Mouse (Mus musculus) forebrain, embryonic 14.5 days (tissue): ENCODE data around the gene Mid1. TPM values are rescaled to one million over a fixed set of nuclear protein-coding genes. Genes with fewer than 3 reads are reported as not detected.

Experiments used
- ATAC-seq: fragments of 200-750 bp; cut with Nextera tagmentation; 2 replicates; pipeline ENCODE4 v1.8.0; 2017; ENCODE audit warnings: mild to moderate bottlenecking, moderate library complexity
- DNase-seq: peaks from one replicate; pipeline ENCODE4 v3.0.0-alpha.2; 2015; ENCODE audit warnings: low spot score
- H3K27ac ChIP-seq: fragments of 300-500 bp; sonication (generic); 2 replicates; pipeline ENCODE4 v1.5.1; 2014; ENCODE audit warnings: low read depth, mild to moderate bottlenecking, control low read depth, low read length, moderate library complexity
- H3K27me3 ChIP-seq: fragments of 300-500 bp; sonication (generic); replicated peaks from 2 replicates; pipeline ENCODE4 v1.6.1; 2014; ENCODE audit warnings: low read length, control low read depth, mixed read lengths; ENCODE audit not compliant: control insufficient read depth, insufficient read depth
- H3K36me3 ChIP-seq: fragments of 300-500 bp; sonication (generic); 2 replicates; pipeline ENCODE4 v1.6.1; 2014; ENCODE audit warnings: low read length, control low read depth; ENCODE audit not compliant: control insufficient read depth, insufficient read depth
- H3K4me1 ChIP-seq: fragments of 300-500 bp; sonication (generic); 2 replicates; pipeline ENCODE4 v1.6.1; 2014; ENCODE audit warnings: antibody characterized with exemption, low read length, control low read depth; ENCODE audit not compliant: control insufficient read depth, insufficient read depth
- H3K4me2 ChIP-seq: fragments of 300-500 bp; sonication (generic); 2 replicates; pipeline ENCODE4 v1.6.1; 2014; ENCODE audit warnings: mild to moderate bottlenecking, control low read depth, low read length
- H3K4me3 ChIP-seq: fragments of 300-500 bp; sonication (generic); 2 replicates; pipeline ENCODE4 v1.5.1; 2014; ENCODE audit warnings: low read depth, low read length, control low read depth
- H3K9ac ChIP-seq: fragments of 300-500 bp; sonication (generic); 2 replicates; pipeline ENCODE4 v1.6.1; 2014; ENCODE audit warnings: mild to moderate bottlenecking, low read length, control low read depth, moderate library complexity
- H3K9me3 ChIP-seq: fragments of 300-500 bp; sonication (generic); replicated peaks from 2 replicates; pipeline ENCODE4 v1.6.1; 2016; ENCODE audit warnings: low read length, control low read depth, mixed read lengths; ENCODE audit not compliant: control insufficient read depth
- WGBS: fragments of 180-500 bp; shearing (Covaris S2); extraction: QIAGEN DNeasy Blood & Tissue Kit; methylation state at CpG from one replicate; pipeline ENCODE4 v1.1.7; 2014; 5-methylcytosine and 5-hydroxymethylcytosine counted together
- polyA plus RNA-seq: library from polyadenylated mRNA; unstranded; fragments of >200 nt; fragmentation: Nextera tagmentation; extraction: Ambion mirVana; gene quantifications from 2 replicates; pipeline ENCODE4 v1.2.1, GENCODE M21; 2014

The Mid1 gene
- polyA plus RNA-seq, 1 experiment from 2014 or later: 8.6 TPM

DNA sequence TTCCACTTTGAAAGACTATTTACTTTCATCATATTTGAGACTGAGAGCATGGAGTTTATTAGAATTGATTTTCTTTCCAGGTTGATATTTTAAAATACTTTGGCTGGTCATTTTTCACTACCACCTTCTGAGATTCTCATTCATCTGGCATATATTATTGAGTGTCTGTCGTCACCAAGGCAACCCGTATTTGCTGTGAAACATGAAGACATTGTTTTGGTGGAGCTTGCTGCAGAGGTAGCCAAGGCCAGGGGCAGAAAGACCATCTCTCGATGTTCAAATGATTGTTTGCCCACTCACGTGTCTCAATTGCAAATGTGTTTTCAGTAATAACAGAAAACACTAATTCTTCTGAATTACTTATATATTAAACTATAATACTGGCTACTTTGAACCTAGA lies 145.1 kb downstream of the Mid1 start:
- Histone ChIP-seq H3K4me1 (0 out of 2 replicates have a peak, but pooled peaks cover 3% of the 10 kb centered on the region), H3K4me2 (peak overlapping the region; percentile 19; the same call in 1 of the 2 replicates), H3K4me3 (no peak overlapping the region), H3K27me3 (no peaks in the 10 kb centered on the region), H3K36me3 (no peaks in the 10 kb centered on the region), H3K27ac (no peak overlapping the region), H3K9me3 (no peaks in the 10 kb centered on the region), H3K9ac (no peak overlapping the region)
- ATAC-seq: no peak
- DNase-seq: peak; percentile 20
- 33% methylated on average over 4 of the region's 4 CpGs for WGBS

DNA sequence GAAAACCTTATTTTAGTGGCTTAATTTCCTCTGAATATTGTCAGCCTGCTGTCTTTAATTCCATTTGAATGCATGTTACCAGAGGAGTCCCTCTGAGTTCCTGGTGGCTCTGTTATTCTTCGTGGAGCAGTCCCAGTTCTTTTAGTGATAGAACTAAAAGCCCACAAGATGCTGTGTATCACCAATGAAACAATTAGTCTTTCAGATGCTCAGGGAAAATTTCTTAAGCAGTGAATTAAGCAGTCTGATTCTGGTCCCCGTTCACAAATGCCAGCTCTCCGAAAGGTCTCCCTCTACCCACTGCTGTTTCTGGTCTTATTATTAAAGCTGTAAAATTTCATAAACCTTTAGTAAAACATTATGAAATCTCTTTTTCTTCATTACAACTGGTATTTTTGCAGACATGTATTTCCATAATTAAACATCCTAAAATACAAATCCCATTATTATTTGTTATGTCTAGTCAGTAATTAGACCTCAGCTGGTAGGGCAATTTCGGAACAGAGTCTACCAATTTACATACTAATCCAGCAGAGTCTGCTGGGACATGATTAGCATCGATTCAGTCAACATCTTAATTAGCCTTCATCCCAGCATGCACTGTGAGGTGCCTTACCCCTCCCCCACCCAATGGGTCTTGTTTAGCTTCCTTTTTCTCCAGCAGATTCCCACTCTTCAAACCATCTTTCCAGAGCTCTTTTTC lies 153.1 kb downstream of the Mid1 start:
- Histone ChIP-seq H3K27me3 (no peaks in the 10 kb centered on the region), H3K36me3 (no peaks in the 10 kb centered on the region), H3K4me2 (peak overlapping the region; percentile 12; the same call in 1 of the 2 replicates), H3K9me3 (no peaks in the 10 kb centered on the region), H3K27ac (peak overlapping the region; percentile 63; the same call in 1 of the 2 replicates), H3K4me3 (no peak overlapping the region), H3K4me1 (no peaks in the 10 kb centered on the region; the same call in 1 of the 2 replicates), H3K9ac (no peak overlapping the region)
- peak; percentile 92 for DNase-seq
- WGBS: 19% methylated on average over 5 of the region's 5 CpGs
- peak; percentile 99 for ATAC-seq

DNA sequence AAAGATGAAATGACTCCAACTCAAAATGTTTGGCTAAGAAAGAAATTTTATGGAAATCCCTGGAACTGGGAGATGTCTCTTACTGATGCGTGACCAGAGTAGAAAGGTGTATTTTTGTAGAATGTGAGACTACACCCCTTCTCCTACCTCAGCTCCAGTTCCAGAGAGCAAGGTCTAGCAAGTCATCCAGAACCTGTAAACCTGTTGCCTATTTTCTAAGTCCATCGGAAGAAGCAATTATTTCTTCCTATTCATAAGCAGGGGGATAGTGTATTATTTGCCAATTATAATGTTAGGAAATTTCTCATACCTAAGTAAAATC lies 153.6 kb downstream of the Mid1 start:
- Histone ChIP-seq H3K9ac (no peak overlapping the region), H3K4me2 (peak overlapping the region; percentile 12; the same call in 1 of the 2 replicates), H3K36me3 (no peaks in the 10 kb centered on the region), H3K4me3 (no peak overlapping the region), H3K4me1 (no peaks in the 10 kb centered on the region; the same call in 1 of the 2 replicates), H3K27me3 (no peaks in the 10 kb centered on the region), H3K9me3 (no peaks in the 10 kb centered on the region), H3K27ac (peak overlapping the region; percentile 48; the same call in 1 of the 2 replicates)
- ATAC-seq (peak; percentile 45), DNase-seq (no peak)
- WGBS: 56% methylated on average over 2 of the region's 2 CpGs

DNA sequence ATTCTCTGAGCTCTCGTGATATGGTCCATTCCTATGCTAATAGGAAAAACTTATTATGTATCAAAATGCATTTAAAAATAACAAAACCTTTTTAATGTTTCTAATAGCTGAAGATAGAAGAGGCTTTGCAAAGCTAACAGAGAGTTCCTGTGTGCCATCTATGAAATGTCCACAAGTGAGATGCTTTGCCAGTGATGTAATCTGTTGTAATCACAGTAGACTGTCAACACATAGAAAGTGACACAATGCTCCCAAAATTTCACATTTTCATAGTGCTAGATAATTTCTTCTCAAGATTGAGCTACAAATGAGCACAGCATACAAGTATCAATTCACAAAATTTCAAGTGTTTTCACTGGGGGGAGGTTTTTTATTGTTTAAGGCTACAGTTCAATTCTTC lies 158.3 kb downstream of the Mid1 start:
- Histone ChIP-seq H3K4me3 (no peak overlapping the region), H3K36me3 (no peaks in the 10 kb centered on the region), H3K9ac (no peak overlapping the region), H3K27me3 (no peaks in the 10 kb centered on the region), H3K4me1 (peaks cover 16% of the 10 kb centered on the region; the same call in 1 of the 2 replicates), H3K9me3 (no peaks in the 10 kb centered on the region), H3K27ac (no peak overlapping the region), H3K4me2 (no peak overlapping the region)
- no peak for ATAC-seq
- DNase-seq: no peak
- WGBS: 36% methylated on average over 1 of the region's 1 CpGs

DNA sequence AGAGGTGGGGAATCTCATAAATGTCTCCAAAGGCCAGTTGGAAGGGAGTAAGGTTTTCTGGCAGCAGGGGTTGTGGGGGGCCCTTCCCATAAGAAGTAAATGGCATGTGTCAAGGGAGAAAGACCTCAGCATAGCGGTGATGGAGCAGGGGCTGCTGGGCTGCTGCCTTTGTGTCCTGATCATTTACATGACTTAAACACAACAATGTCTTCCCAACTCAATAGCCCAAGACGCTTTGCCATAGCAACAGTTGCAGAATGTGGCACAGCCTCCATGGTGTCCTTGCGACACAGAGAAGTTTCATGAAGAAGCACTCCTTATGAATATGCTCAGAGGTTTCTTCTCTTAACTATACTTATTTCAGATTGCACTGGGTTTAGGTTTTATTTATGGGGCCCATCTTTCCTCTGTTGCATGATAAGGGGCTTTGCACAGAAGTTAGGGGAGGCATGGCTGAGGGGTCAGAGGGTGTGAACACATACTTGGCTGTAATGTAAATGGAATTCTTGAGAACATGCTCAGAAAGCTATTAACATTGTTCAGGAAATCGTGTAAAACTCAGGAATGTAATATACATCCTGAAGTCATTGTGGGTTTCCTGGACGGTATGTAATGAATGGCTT lies 159.3 kb downstream of the Mid1 start:
- Histone ChIP-seq H3K9me3 (no peaks in the 10 kb centered on the region), H3K4me2 (no peak overlapping the region), H3K4me3 (no peak overlapping the region), H3K36me3 (no peaks in the 10 kb centered on the region), H3K27ac (no peak overlapping the region), H3K4me1 (peaks cover 16% of the 10 kb centered on the region; the same call in 1 of the 2 replicates), H3K27me3 (no peaks in the 10 kb centered on the region), H3K9ac (no peak overlapping the region)
- ATAC-seq (peak; percentile 83), DNase-seq (peak; percentile 56)
- WGBS: 19% methylated on average over 5 of the region's 5 CpGs

DNA sequence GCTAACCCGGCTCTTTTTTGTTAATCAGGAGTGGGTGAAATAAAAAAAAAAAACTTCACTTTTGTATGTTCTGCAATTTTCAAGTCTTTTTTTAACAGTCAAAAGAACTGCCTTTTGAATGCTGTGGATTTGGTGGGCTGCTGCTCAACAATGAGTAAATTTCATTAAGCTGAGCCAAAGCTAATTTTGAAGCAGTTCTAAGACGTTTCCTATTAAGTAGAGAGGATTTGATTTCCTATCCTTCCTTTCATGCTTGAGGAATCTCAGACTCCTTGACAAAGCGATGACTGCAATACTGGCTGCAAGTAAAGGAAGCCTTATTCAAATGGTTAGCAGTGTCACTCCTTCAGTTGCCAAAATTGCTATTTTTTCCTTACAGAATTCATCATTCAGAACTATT lies 161.2 kb downstream of the Mid1 start:
- Histone ChIP-seq H3K27ac (no peak overlapping the region), H3K36me3 (no peaks in the 10 kb centered on the region), H3K4me1 (peaks cover 16% of the 10 kb centered on the region; the same call in 1 of the 2 replicates), H3K9ac (no peak overlapping the region), H3K4me3 (no peak overlapping the region), H3K4me2 (no peak overlapping the region), H3K27me3 (no peaks in the 10 kb centered on the region), H3K9me3 (no peaks in the 10 kb centered on the region)
- DNase-seq: no peak
- 24% methylated on average over 3 of the region's 3 CpGs for WGBS
- ATAC-seq: no peak; the same call in 1 of the 2 replicates

DNA sequence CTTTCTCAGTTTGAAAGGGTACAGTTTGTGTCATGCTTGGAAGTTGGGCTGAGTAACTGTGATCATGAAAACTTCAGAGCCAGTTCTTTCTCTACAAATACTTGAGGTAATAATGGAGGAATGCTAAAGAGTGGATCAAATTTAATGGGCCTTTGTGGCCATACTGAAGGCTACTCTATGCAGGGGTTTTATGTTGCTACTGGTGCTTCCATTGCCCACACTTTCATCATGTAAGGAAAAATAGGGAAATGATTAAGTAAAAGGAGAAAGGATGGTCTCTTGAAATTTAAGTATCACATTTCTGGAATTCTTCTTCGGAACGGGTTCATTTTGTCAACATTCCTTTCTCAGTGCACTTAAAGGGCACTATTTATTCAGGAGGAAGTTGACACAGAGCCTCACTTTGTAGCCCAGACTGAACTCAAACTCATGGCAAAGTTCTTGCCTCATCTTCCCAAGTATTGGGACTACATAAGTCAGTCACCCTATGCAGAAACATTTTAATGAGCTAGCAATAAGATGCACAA lies 176.3 kb downstream of the Mid1 start:
- 87% methylated on average over 2 of the region's 2 CpGs for WGBS
- Histone ChIP-seq H3K36me3 (no peaks in the 10 kb centered on the region), H3K27me3 (no peaks in the 10 kb centered on the region), H3K4me3 (no peak overlapping the region), H3K27ac (no peak overlapping the region), H3K4me2 (no peak overlapping the region), H3K9me3 (no peaks in the 10 kb centered on the region), H3K9ac (no peak overlapping the region), H3K4me1 (no peaks in the 10 kb centered on the region)
- ATAC-seq (no peak), DNase-seq (no peak)

DNA sequence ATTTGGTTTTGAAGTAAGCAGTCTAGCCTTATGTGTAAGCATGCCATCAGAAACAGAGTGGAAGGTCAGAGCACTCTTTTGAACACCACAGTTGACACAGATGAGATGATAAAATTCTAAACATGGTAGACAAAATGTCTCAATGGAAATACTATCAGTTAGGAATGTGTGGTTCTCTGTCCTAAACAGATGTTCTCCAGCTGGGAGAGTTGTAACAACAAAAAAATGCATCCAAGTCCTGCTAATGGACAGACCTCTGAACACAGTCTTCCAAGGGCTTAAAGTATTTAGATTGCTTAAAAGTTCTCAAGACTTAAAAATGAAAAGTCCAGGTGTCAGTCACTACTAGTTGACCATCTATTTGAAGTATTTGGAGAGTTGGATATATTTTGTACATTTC lies 177.4 kb downstream of the Mid1 start:
- Histone ChIP-seq H3K4me1 (no peaks in the 10 kb centered on the region), H3K27me3 (no peaks in the 10 kb centered on the region), H3K4me3 (no peak overlapping the region), H3K36me3 (no peaks in the 10 kb centered on the region), H3K27ac (no peak overlapping the region), H3K4me2 (no peak overlapping the region), H3K9ac (no peak overlapping the region), H3K9me3 (no peaks in the 10 kb centered on the region)
- no peak for DNase-seq
- no peak for ATAC-seq

DNA sequence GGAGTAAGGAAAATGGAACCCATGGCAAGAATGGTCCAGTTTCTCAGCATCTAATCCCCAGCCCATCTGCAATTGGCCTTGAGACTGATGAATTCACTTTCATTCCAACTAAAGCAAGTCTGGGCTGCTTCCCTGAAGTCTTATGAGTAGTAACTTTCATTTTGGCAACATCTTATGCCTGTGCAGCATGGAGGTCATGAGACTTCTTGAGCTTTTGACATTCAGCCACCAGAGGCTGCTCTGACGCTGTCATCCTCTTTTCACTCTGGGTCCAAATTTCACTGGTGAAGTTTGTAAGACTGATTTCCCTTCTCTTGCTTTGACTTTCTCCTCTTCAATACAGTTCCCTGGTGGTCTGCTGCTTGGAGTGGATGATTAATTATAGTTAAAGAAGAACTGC lies 177.8 kb downstream of the Mid1 start:
- Histone ChIP-seq H3K9me3 (no peaks in the 10 kb centered on the region), H3K27ac (no peak overlapping the region), H3K9ac (no peak overlapping the region), H3K4me3 (no peak overlapping the region), H3K36me3 (no peaks in the 10 kb centered on the region), H3K27me3 (no peaks in the 10 kb centered on the region), H3K4me2 (no peak overlapping the region), H3K4me1 (no peaks in the 10 kb centered on the region)
- 52% methylated on average over 1 of the region's 1 CpGs for WGBS
- ATAC-seq (no peak), DNase-seq (no peak)
